Mouse (Mus musculus) ES-Bruce4 (cell line): ENCODE results near the gene Rps7.

Experiments used
- CTCF ChIP-seq: IDR thresholded peaks from one replicate; pipeline ENCODE4 v1.8.1; 2011; ENCODE audit warnings: low read depth, low read length
- EP300 ChIP-seq: IDR thresholded peaks from 2 replicates; pipeline ENCODE4 v1.6.1; 2011; ENCODE audit warnings: low read depth, low read length; ENCODE audit not compliant: insufficient read depth
- POLR2A ChIP-seq: IDR thresholded peaks from one replicate; pipeline ENCODE4 v1.8.1; 2011; ENCODE audit warnings: low read length; ENCODE audit not compliant: insufficient read depth

DNA sequence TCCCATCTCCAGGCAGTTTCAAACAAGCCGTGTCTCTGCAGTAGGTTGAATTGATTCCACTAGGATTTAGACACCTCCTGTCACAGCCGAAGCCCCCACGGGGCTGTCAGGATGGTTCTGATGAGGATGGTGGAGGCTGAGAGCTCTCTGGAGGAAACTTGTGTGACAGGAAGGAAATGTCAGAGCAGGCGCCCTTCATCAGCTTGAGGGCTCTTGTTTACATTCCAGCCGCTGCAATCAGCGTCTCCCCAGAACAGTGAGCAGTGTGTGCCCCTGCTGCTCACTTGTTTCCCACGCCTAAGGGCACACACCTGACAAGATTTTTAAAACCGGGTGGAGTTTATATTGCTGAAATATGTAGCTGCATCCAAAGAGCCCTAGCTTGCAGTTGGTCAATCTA is 31.5 kb upstream of the Rps7 start:
- no peak for TF ChIP-seq POLR2A
- TF ChIP-seq EP300 = no peak
- no peak for TF ChIP-seq CTCF
